20 mouse cellular contexts compared by ENCODE assay signal in genomic region chr7:51268743-51269142, GRCm38 (mm10).
DNase-seq lines count a peak whose midpoint lies in the region; ATAC-seq and TF ChIP-seq lines count a peak whose summit lies in the region.
"Had no signal": no experiment of that assay in that cellular context is flagged by ENCODE, and none has a peak within 500 bp of the region (broad histone marks: within the 10 kb centered on the region; RNA-seq: fewer than 3 reads in every experiment).

No protein-coding gene starts in this region.

- no peak overlapping the region for H3K27ac ChIP-seq in heart, embryonic 11.5 days (ENCODE audit: low read depth, low read length)
- H3K27ac ChIP-seq in thymus, adult 2 months (ENCODE audit: control insufficient read depth, insufficient read depth, low read length) = no peak overlapping the region
- H3K27ac ChIP-seq: embryonic facial prominence, embryonic 13.5 days; forebrain, embryonic 12.5 days; hindbrain, embryonic 13.5 days; hindbrain, postnatal 0 days had no signal

- no peak overlapping the region for H3K4me3 ChIP-seq in heart, embryonic 11.5 days (ENCODE audit: low read depth, low read length)
- H3K4me3 ChIP-seq in thymus, adult 2 months (ENCODE audit: control insufficient read depth, insufficient read depth, low read length) = no peak overlapping the region
- H3K4me3 ChIP-seq: embryonic facial prominence, embryonic 13.5 days; forebrain, embryonic 12.5 days; hindbrain, embryonic 13.5 days had no signal

- ATAC-seq in heart, embryonic 11.5 days (replicated peaks; ENCODE audit: insufficient number of reproducible peaks, low FRiP score, low TSS enrichment) = no peak
- peak; percentile 88 for ATAC-seq in Patski
- ATAC-seq: forebrain, embryonic 16.5 days; hindbrain, postnatal 0 days had no signal

- TF ChIP-seq CTCF in Patski (IDR thresholded peaks at IDR 0.05) = no peak
- no peak for TF ChIP-seq CTCF in thymus, adult 2 months (IDR thresholded peaks at IDR 0.05; ENCODE audit: borderline replicate concordance, control insufficient read depth, extremely low read depth, insufficient read depth, low read length, poor library complexity)

- in situ Hi-C loops in Patski (cut with MboI; ENCODE audit: low pct_unique_long_range_greater_than_20kb) = no loop called here

- H3K4me1 ChIP-seq in heart, embryonic 11.5 days (ENCODE audit: control insufficient read depth, insufficient read depth, low read length) = no peaks in the 10 kb centered on the region
- no peaks in the 10 kb centered on the region for H3K4me1 ChIP-seq in thymus, adult 2 months (replicated peaks; ENCODE audit: control insufficient read depth, insufficient read depth, low read length)
- H3K4me1 ChIP-seq: embryonic facial prominence, embryonic 13.5 days had no signal

- POLR2A ChIA-PET in Patski (lab: Charles Lee) = no interaction called here

- 50% methylated on average over 4 of the region's 4 CpGs for WGBS in heart, embryonic 11.5 days (ENCODE audit: insufficient replicate concordance)
- WGBS in thymus, adult 2 months = 73% methylated on average over 4 of the region's 4 CpGs

- H3K9ac ChIP-seq in heart, embryonic 11.5 days (ENCODE audit: low read depth, low read length) = no peak overlapping the region
- H3K9ac ChIP-seq: embryonic facial prominence, embryonic 13.5 days; forebrain, embryonic 12.5 days; hindbrain, embryonic 13.5 days had no signal

- DNase-seq in heart, adult 11 months = peak; percentile 10
- DNase-seq in ES-CJ7 (ENCODE audit: low read depth, low spot score) (peak; percentile 11), Patski (ENCODE audit: low read depth, low spot score) (no peak)
- peak; percentile 17 for DNase-seq in embryo, embryonic 9.5 days (ENCODE audit: extremely low spot score)
- DNase-seq in left cerebral cortex, adult 11 months (ENCODE audit: low spot score) = no peak
- no peak for DNase-seq in thymus, adult 2 months
- DNase-seq: adrenal gland, adult 2 months; adrenal gland, postnatal 25 days; cerebellum, adult 18-20 months; cerebellum, adult 9-11 months; cerebellum, postnatal 36 days; gastrocnemius, postnatal 10 days; heart, postnatal 10 days; heart, postnatal 4 days had no signal

- no peaks in the 10 kb centered on the region for H3K9me3 ChIP-seq in heart, embryonic 11.5 days (replicated peaks; ENCODE audit: control insufficient read depth, low read length)
- H3K9me3 ChIP-seq: embryonic facial prominence, embryonic 13.5 days; forebrain, embryonic 12.5 days; hindbrain, embryonic 13.5 days had no signal

- TF ChIP-seq POLR2A in thymus, adult 2 months (IDR thresholded peaks at IDR 0.05; ENCODE audit: control insufficient read depth, extremely low read depth, insufficient read depth, low read length, poor library complexity) = no peak

- no peaks in the 10 kb centered on the region for H3K36me3 ChIP-seq in heart, embryonic 11.5 days (ENCODE audit: control insufficient read depth, insufficient read depth, low read length)
- no peaks in the 10 kb centered on the region for H3K36me3 ChIP-seq in thymus, adult 2 months (ENCODE audit: control insufficient read depth, insufficient read depth, low read length)
- H3K36me3 ChIP-seq: embryonic facial prominence, embryonic 13.5 days; forebrain, embryonic 12.5 days; hindbrain, embryonic 13.5 days had no signal

- CTCF ChIA-PET in Patski (lab: Charles Lee) = interaction anchor here (1.0 to 3.0 kb wide), 5 partner anchors 10 to 165 kb away, joined by 4 to 48 read pairs (median 8); no protein-coding TSS in a partner anchor

- H3K27me3 ChIP-seq in heart, embryonic 11.5 days (ENCODE audit: control insufficient read depth, insufficient read depth, low read length) = no peaks in the 10 kb centered on the region
- H3K27me3 ChIP-seq in Patski = no peaks in the 10 kb centered on the region
- H3K27me3 ChIP-seq in thymus, adult 2 months (ENCODE audit: control insufficient read depth, insufficient read depth, low read length) = no peaks in the 10 kb centered on the region
- H3K27me3 ChIP-seq: embryonic facial prominence, embryonic 13.5 days; forebrain, embryonic 12.5 days; hindbrain, embryonic 13.5 days had no signal

- no peak overlapping the region for H3K4me2 ChIP-seq in heart, embryonic 11.5 days
- H3K4me2 ChIP-seq: embryonic facial prominence, embryonic 13.5 days; forebrain, embryonic 12.5 days; hindbrain, embryonic 13.5 days had no signal

Comparison
In these comparisons a context has a peak if more than half of its experiments do, and no peak if none do; other contexts are left out.
1. DNase-seq: peak in heart, adult 11 months (single experiment), ES-CJ7 (single experiment) and embryo, embryonic 9.5 days (single experiment); none in Patski (single experiment), left cerebral cortex, adult 11 months (single experiment) and thymus, adult 2 months (single experiment).